Mouse (Mus musculus): ENCODE measurements around the gene Mmp14. TPM values are rescaled to one million over a fixed set of nuclear protein-coding genes. Genes with fewer than 3 reads are reported as not detected.

Mmp14 gene
- polyA plus RNA-seq (2012; ENCODE audit: low replicate concordance), result 8.4 and 13.5 TPM in 2 replicates

GRCm38 (mm10) chr14:54431334-54432077 is at the start of gene Mmp14:
Gene Mmp14, plus strand, starts transcription at chr14:54431612.

DNA sequence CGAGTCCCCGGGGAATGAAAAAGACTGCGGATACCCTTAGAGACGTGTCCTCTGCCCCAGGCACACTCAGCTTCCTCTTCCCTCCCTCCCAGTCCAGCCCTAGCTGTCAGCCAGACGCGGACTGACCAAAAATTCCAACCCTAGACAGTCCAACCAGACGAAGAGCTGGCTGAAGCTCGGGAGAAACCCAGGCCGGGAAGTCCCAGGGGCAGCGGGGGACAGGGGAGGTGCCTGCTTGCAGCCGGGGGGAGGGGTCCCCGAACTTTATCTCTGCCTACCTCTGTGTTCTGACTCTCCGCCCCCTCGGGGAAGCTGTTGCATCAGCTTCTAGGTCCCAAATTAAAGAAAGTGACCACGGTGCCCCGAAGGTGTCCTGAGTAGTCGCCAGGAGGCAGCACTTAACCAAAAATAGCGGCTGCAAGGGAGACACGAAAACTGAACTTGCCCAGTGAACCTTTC is 13.8 kb upstream of the Mmp14 start, which contains the start of gene Slc7a7:
Gene Slc7a7 (minus strand): TSS at position 158 of the 459 bp plus-strand sequence.

GRCm38 (mm10) chr14:54426689-54427398 is 4.6 kb upstream of the Mmp14 start, which contains the start of gene Mrpl52:
Gene Mrpl52, plus strand, starts transcription at chr14:54426909.

GRCm38 (mm10) chr14:54463959-54464292 is 32.5 kb downstream of the Mmp14 start, which contains the start of gene Lrp10:
Gene Lrp10, plus strand, starts transcription at chr14:54464137.

GRCm38 (mm10) chr14:54475941-54476844 is 44.8 kb downstream of the Mmp14 start, which contains the start of gene Rem2:
Gene Rem2, plus strand, starts transcription at chr14:54476100.

Other genes with a start within 250 kb of the Mmp14 start
- 25.0 and 49.0 TPM in 2 replicates for gene Dad1, start 177.5 kb upstream of the Mmp14 start, polyA plus RNA-seq (2012; ENCODE audit: low replicate concordance)
- 2.6 and 13.0 TPM in 2 replicates for gene Abhd4, start 177.4 kb upstream of the Mmp14 start, polyA plus RNA-seq (2012; ENCODE audit: low replicate concordance)
- gene Olfr49, start 146.7 kb upstream of the Mmp14 start, polyA plus RNA-seq (2012; ENCODE audit: low replicate concordance), result not detected in 2 replicates
- 110 and 132 TPM in 2 replicates for gene Oxa1l, start 70.8 kb upstream of the Mmp14 start, polyA plus RNA-seq (2012; ENCODE audit: low replicate concordance)
- 7.6 and 24.9 TPM in 2 replicates for gene Slc7a7, start 13.8 kb upstream of the Mmp14 start, polyA plus RNA-seq (2012; ENCODE audit: low replicate concordance)
- gene Mrpl52, start 4.7 kb upstream of the Mmp14 start, polyA plus RNA-seq (2012; ENCODE audit: low replicate concordance), result 568 and 1,494 TPM in 2 replicates
- 484 and 1,181 TPM in 2 replicates for gene Lrp10, start 32.5 kb downstream of the Mmp14 start, polyA plus RNA-seq (2012; ENCODE audit: low replicate concordance)
- gene Rem2, start 44.5 kb downstream of the Mmp14 start, polyA plus RNA-seq (2012; ENCODE audit: low replicate concordance), result 0.29 and 0.50 TPM in 2 replicates
- 67.2 and 74.7 TPM in 2 replicates for gene Prmt5, start 85.9 kb downstream of the Mmp14 start, polyA plus RNA-seq (2012; ENCODE audit: low replicate concordance)
- gene Haus4, start 123.0 kb downstream of the Mmp14 start, polyA plus RNA-seq (2012; ENCODE audit: low replicate concordance), result 18.9 and 31.5 TPM in 2 replicates
- gene Ajuba, start 145.9 kb downstream of the Mmp14 start, polyA plus RNA-seq (2012; ENCODE audit: low replicate concordance), result 0.19 and 0.21 TPM in 2 replicates
- gene 4931414P19Rik, start 174.4 kb downstream of the Mmp14 start, polyA plus RNA-seq (2012; ENCODE audit: low replicate concordance), result 2.5 and 13.7 TPM in 2 replicates
- gene Psmb5, start 186.4 kb downstream of the Mmp14 start, polyA plus RNA-seq (2012; ENCODE audit: low replicate concordance), result 82.0 and 111 TPM in 2 replicates
- gene Psmb11, start 189.8 kb downstream of the Mmp14 start, polyA plus RNA-seq (2012; ENCODE audit: low replicate concordance), result 0.04 TPM in 1 of 2 replicates, not detected in the other
- gene Gm17606, start 209.3 kb downstream of the Mmp14 start, polyA plus RNA-seq (2012; ENCODE audit: low replicate concordance), result not detected in 2 replicates
- gene Cdh24, start 209.8 kb downstream of the Mmp14 start, polyA plus RNA-seq (2012; ENCODE audit: low replicate concordance), result 3.0 and 6.9 TPM in 2 replicates

Measured in hematopoietic multipotent progenitor cell, adult 10-12 weeks (in vitro differentiated cells).